Mouse (Mus musculus): Measurements from ENCODE around the gene Sox6. TPM values are rescaled to one million over a fixed set of nuclear protein-coding genes. Genes with fewer than 3 reads are reported as not detected.

Sox6 gene
- polyA plus RNA-seq, 1 experiment from 2014 or later: 39.1 TPM

DNA sequence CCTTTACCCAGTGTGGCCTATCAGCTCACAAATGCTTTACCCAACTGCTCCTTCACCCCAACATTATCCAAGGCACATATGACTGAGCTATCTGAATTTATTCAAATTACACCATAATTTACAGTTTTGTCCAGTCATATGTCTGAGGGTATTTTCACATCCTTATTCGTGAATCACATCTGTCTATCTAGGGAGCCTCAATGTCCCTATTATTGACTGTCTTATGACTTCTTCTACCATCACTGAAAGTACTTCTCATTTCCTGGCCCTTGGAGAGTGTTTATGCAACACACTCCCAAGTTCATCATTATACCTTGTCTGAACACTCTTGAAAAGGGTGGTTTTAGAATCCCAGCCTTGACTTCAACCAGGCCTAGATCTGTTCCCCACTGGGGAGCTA, 128.3 kb downstream of the Sox6 start:
- no peak overlapping the region for H3K9ac ChIP-seq (ENCODE audit: low read length)
- H3K9me3 ChIP-seq (ENCODE audit: control insufficient read depth, low read length): no peaks in the 10 kb centered on the region
- H3K27me3 ChIP-seq (ENCODE audit: control insufficient read depth, insufficient read depth, low read length): no peaks in the 10 kb centered on the region
- peaks cover 0 to 3% of the 10 kb centered on the region in 2 experiments; a peak in 1 of 4 replicates for H3K4me1 ChIP-seq (ENCODE audit: control insufficient read depth in 2 of 2, insufficient read depth in 2 of 2, low read length in 2 of 2)
- no peak for ATAC-seq (ENCODE audit: insufficient number of reproducible peaks, insufficient read depth, low FRiP score, low read depth)
- whole genome bisulfite sequencing: 96% methylated on average over 1 of the region's 1 CpGs
- H3K4me2 ChIP-seq (ENCODE audit: low read length): no peak overlapping the region
- no peak overlapping the region for H3K27ac ChIP-seq (replicated peaks in 1 of 2; ENCODE audit: control insufficient read depth in 1 of 2, insufficient read depth in 1 of 2, low read depth in 2 of 2, low read length in 2 of 2)
- H3K4me3 ChIP-seq (ENCODE audit: control insufficient read depth in 1 of 2, insufficient read depth in 1 of 2, low read depth in 1 of 2, low read length in 2 of 2): no peak overlapping the region
- H3K36me3 ChIP-seq (ENCODE audit: control insufficient read depth, insufficient read depth, low read length): no peaks in the 10 kb centered on the region

DNA sequence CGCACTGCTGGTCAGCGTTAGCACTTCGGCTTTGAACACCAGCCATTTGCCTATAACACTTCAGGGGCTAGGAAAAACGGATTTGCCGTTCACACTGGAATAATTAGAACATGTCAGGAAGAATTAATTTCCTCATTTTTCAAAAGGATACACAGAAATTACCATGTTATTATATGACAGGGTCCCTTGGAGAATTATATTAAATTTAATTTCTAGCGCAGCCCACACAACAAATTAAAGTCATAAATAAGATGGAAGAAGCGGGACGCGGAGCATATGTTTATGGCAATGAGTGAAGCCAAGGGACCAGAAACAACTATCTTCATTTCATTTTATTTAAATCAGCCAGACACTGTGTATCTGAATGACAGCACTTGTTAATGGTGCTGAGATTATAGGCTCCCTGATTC, 133.8 kb downstream of the Sox6 start:
- H3K9me3 ChIP-seq (ENCODE audit: control insufficient read depth, low read length): no peaks in the 10 kb centered on the region
- no peak overlapping the region for H3K4me2 ChIP-seq (ENCODE audit: low read length)
- no peaks in the 10 kb centered on the region for H3K27me3 ChIP-seq (ENCODE audit: control insufficient read depth, insufficient read depth, low read length)
- peaks cover 6 to 23% of the 10 kb centered on the region in 2 experiments for H3K4me1 ChIP-seq (ENCODE audit: control insufficient read depth in 2 of 2, insufficient read depth in 2 of 2, low read length in 2 of 2)
- H3K4me3 ChIP-seq (ENCODE audit: control insufficient read depth in 1 of 2, insufficient read depth in 1 of 2, low read depth in 1 of 2, low read length in 2 of 2): no peak overlapping the region
- no peaks in the 10 kb centered on the region for H3K36me3 ChIP-seq (ENCODE audit: control insufficient read depth, insufficient read depth, low read length)
- no peak for ATAC-seq (ENCODE audit: insufficient number of reproducible peaks, insufficient read depth, low FRiP score, low read depth)
- no peak overlapping the region for H3K9ac ChIP-seq (ENCODE audit: low read length)
- 80% methylated on average over 9 of the region's 9 CpGs for WGBS
- H3K27ac ChIP-seq (replicated peaks in 1 of 2; ENCODE audit: control insufficient read depth in 1 of 2, insufficient read depth in 1 of 2, low read depth in 2 of 2, low read length in 2 of 2): no peak overlapping the region

- Histone ChIP-seq H3K27me3 (ENCODE audit: control insufficient read depth, insufficient read depth, low read length) (no peaks in the 10 kb centered on the region), H3K9me3 (ENCODE audit: control insufficient read depth, low read length) (no peaks in the 10 kb centered on the region), H3K27ac (replicated peaks in 1 of 2; ENCODE audit: control insufficient read depth in 1 of 2, insufficient read depth in 1 of 2, low read depth in 2 of 2, low read length in 2 of 2) (no peak overlapping the region), H3K4me1 (ENCODE audit: control insufficient read depth in 2 of 2, insufficient read depth in 2 of 2, low read length in 2 of 2) (peaks cover 6 to 23% of the 10 kb centered on the region in 2 experiments), H3K4me3 (ENCODE audit: control insufficient read depth in 1 of 2, insufficient read depth in 1 of 2, low read depth in 1 of 2, low read length in 2 of 2) (no peak overlapping the region), H3K9ac (ENCODE audit: low read length) (no peak overlapping the region), H3K36me3 (ENCODE audit: control insufficient read depth, insufficient read depth, low read length) (no peaks in the 10 kb centered on the region), H3K4me2 (ENCODE audit: low read length) (no peak overlapping the region)
- WGBS: 43% methylated on average over 5 of the region's 5 CpGs
- no peak for ATAC-seq (ENCODE audit: insufficient number of reproducible peaks, insufficient read depth, low FRiP score, low read depth)
Observed at GRCm38 (mm10) chr7:115903931-115904797, 134.4 kb downstream of the Sox6 start.

GRCm38 (mm10) chr7:115903368-115903767, 135.2 kb downstream of the Sox6 start:
- peaks cover 6 to 23% of the 10 kb centered on the region in 2 experiments for H3K4me1 ChIP-seq (ENCODE audit: control insufficient read depth in 2 of 2, insufficient read depth in 2 of 2, low read length in 2 of 2)
- no peak overlapping the region for H3K9ac ChIP-seq (ENCODE audit: low read length)
- ATAC-seq (ENCODE audit: insufficient number of reproducible peaks, insufficient read depth, low FRiP score, low read depth): no peak
- H3K27ac ChIP-seq (replicated peaks in 1 of 2; ENCODE audit: control insufficient read depth in 1 of 2, insufficient read depth in 1 of 2, low read depth in 2 of 2, low read length in 2 of 2): no peak overlapping the region
- no peaks in the 10 kb centered on the region for H3K27me3 ChIP-seq (ENCODE audit: control insufficient read depth, insufficient read depth, low read length)
- 68% methylated on average over 1 of the region's 1 CpGs for WGBS
- H3K4me2 ChIP-seq (ENCODE audit: low read length): no peak overlapping the region
- H3K36me3 ChIP-seq (ENCODE audit: control insufficient read depth, insufficient read depth, low read length): no peaks in the 10 kb centered on the region
- H3K4me3 ChIP-seq (ENCODE audit: control insufficient read depth in 1 of 2, insufficient read depth in 1 of 2, low read depth in 1 of 2, low read length in 2 of 2): no peak overlapping the region
- H3K9me3 ChIP-seq (ENCODE audit: control insufficient read depth, low read length): no peaks in the 10 kb centered on the region

DNA sequence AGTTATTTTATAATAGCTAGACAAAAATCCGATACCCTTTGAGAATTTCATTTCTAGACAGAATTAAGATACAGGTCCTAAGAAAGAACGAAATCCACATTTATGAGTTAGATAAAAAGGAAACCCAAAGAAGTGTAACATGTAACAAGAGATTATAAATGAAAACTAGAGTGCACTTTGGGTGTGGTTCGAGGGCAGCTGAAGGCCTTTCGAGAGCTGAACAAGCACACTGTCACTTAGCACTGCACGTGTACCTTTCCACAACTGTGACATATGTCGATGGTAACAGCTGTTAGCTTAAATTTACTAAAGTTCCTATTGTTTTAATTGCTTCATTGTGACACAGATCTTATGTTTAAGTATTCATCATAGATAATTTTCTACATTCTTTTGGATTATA, 142.8 kb downstream of the Sox6 start:
- no peak overlapping the region for H3K4me3 ChIP-seq (ENCODE audit: control insufficient read depth in 1 of 2, insufficient read depth in 1 of 2, low read depth in 1 of 2, low read length in 2 of 2)
- no peaks in the 10 kb centered on the region for H3K9me3 ChIP-seq (ENCODE audit: control insufficient read depth, low read length)
- no peak overlapping the region for H3K4me2 ChIP-seq (ENCODE audit: low read length)
- H3K4me1 ChIP-seq (ENCODE audit: control insufficient read depth in 2 of 2, insufficient read depth in 2 of 2, low read length in 2 of 2): peaks cover 3 to 4% of the 10 kb centered on the region in 2 experiments; a peak in 1 of 4 replicates
- H3K27ac ChIP-seq (replicated peaks in 1 of 2; ENCODE audit: control insufficient read depth in 1 of 2, insufficient read depth in 1 of 2, low read depth in 2 of 2, low read length in 2 of 2): no peak overlapping the region
- H3K9ac ChIP-seq (ENCODE audit: low read length): no peak overlapping the region
- H3K27me3 ChIP-seq (ENCODE audit: control insufficient read depth, insufficient read depth, low read length): no peaks in the 10 kb centered on the region
- no peak for ATAC-seq (ENCODE audit: insufficient number of reproducible peaks, insufficient read depth, low FRiP score, low read depth)
- WGBS: 75% methylated on average over 6 of the region's 6 CpGs
- H3K36me3 ChIP-seq (ENCODE audit: control insufficient read depth, insufficient read depth, low read length): no peaks in the 10 kb centered on the region

DNA sequence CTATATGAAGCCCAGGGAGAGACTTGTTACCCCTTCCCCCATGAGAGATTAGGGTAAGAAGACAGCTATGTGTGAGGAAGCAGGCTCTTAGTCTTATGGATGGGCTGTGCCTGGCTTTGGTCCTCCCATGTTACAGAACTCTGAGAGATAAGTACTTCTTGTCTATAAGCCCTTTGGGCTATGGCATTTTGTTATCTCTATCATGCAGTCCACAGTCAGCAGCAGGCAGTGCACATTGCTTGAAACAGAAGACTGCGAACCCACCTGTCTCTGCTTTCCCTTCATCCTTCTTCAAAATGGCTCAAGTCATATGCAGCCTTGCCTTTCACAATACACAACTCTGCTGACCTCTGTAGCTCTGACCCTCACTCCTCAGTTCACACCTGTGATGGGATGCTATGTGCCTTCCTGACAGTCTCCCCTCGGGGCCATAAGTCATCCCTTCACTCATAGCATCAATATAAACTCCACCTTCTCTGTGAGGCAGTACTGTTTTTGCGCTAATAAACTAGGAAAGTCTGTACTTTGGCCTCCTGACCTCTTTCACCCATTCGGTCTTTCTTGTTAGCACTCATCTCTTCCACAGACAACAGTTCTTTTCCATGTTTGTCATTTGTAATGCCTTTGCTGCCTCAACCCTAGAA, 143.4 kb downstream of the Sox6 start:
- Histone ChIP-seq H3K36me3 (ENCODE audit: control insufficient read depth, insufficient read depth, low read length) (no peaks in the 10 kb centered on the region), H3K9ac (ENCODE audit: low read length) (no peak overlapping the region), H3K9me3 (ENCODE audit: control insufficient read depth, low read length) (no peaks in the 10 kb centered on the region), H3K4me2 (ENCODE audit: low read length) (no peak overlapping the region), H3K4me3 (ENCODE audit: control insufficient read depth in 1 of 2, insufficient read depth in 1 of 2, low read depth in 1 of 2, low read length in 2 of 2) (no peak overlapping the region), H3K27me3 (ENCODE audit: control insufficient read depth, insufficient read depth, low read length) (no peaks in the 10 kb centered on the region), H3K4me1 (ENCODE audit: control insufficient read depth in 2 of 2, insufficient read depth in 2 of 2, low read length in 2 of 2) (peaks cover 3 to 4% of the 10 kb centered on the region in 2 experiments; a peak in 1 of 4 replicates), H3K27ac (replicated peaks in 1 of 2; ENCODE audit: control insufficient read depth in 1 of 2, insufficient read depth in 1 of 2, low read depth in 2 of 2, low read length in 2 of 2) (no peak overlapping the region)
- WGBS: 73% methylated on average over 4 of the region's 4 CpGs
- no peak for ATAC-seq (ENCODE audit: insufficient number of reproducible peaks, insufficient read depth, low FRiP score, low read depth)

DNA sequence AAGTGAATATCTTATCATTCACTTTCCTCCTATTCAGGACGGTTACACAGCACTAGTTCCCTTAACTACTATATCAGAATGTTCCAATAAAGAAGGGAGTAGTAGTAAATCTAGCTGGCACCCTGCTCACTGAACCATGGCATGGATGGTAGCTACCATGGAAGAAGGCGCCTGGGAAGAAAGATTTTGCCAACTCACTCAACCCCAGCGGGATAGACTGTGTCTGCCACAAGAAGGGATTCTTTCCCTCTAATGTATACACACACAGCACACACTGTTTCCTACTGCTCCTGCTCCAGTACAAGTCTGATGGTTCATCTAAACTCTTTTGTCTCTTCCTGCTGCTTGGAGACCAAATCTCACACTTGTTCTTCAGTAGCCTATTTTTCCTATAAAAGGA, 147.1 kb downstream of the Sox6 start:
- H3K27ac ChIP-seq (replicated peaks in 1 of 2; ENCODE audit: control insufficient read depth in 1 of 2, insufficient read depth in 1 of 2, low read depth in 2 of 2, low read length in 2 of 2): no peak overlapping the region
- H3K9me3 ChIP-seq (ENCODE audit: control insufficient read depth, low read length): no peaks in the 10 kb centered on the region
- WGBS: 81% methylated on average over 3 of the region's 3 CpGs

More for the DNA sequence above, 147.1 kb downstream of the Sox6 start:
- ATAC-seq (ENCODE audit: insufficient number of reproducible peaks, insufficient read depth, low FRiP score, low read depth): no peak
- H3K4me2 ChIP-seq (ENCODE audit: low read length): no peak overlapping the region
- no peak overlapping the region for H3K9ac ChIP-seq (ENCODE audit: low read length)
- H3K36me3 ChIP-seq (ENCODE audit: control insufficient read depth, insufficient read depth, low read length): no peaks in the 10 kb centered on the region
- peaks cover 3 to 4% of the 10 kb centered on the region in 2 experiments; a peak in 2 of 4 replicates for H3K4me1 ChIP-seq (ENCODE audit: control insufficient read depth in 2 of 2, insufficient read depth in 2 of 2, low read length in 2 of 2)
- no peak overlapping the region for H3K4me3 ChIP-seq (ENCODE audit: control insufficient read depth in 1 of 2, insufficient read depth in 1 of 2, low read depth in 1 of 2, low read length in 2 of 2)
- H3K27me3 ChIP-seq (ENCODE audit: control insufficient read depth, insufficient read depth, low read length): no peaks in the 10 kb centered on the region
